ENCODE assay signal across 8 mouse cellular contexts in the genomic region with DNA sequence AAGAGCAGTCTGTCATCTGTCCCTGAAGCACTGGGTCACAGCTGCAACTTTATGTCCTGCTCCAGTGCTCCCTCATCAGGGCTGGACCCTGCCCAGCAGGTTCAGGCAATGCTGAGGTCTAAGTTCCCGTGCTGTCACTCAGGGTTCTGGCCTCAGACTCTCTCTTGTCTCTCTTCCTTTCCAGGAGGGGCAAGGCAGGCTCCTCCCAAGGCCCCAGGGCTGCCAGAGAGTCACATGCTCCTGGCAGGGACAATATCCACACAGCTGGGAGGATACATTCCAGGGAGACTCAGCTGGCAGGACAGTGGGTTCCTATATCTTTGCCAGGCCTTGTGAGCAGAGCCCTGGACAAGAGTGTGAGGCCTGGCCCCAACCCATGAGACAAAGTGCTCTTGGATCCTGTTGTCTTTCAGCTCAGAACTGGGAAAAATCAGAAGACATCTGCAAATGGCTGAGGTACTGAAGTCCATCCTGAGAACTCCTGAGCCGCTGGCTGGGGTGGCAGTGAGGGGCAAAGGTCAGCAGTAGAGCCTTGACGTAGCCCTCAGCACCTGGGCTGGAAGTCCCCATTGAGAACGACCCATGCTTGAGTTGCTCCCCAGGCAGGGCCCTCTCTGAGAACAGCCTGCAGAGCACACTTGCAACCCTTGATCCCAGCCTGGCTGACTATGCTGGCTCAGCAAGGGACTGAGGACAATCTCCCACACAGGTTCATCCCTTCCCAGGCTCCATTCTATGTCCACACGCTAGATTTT. TPM values are rescaled to one million over a fixed set of nuclear protein-coding genes. Genes with fewer than 3 reads are reported as not detected.
DNase-seq lines count a peak whose midpoint lies in the region; ATAC-seq and TF ChIP-seq lines count a peak whose summit lies in the region.

No protein-coding gene starts in this region.

- no peaks in the 10 kb centered on the region for H3K9me3 ChIP-seq in midbrain, embryonic 11.5 days (ENCODE audit: control insufficient read depth, low read length)

- no peak overlapping the region for H3K9ac ChIP-seq in midbrain, embryonic 11.5 days (ENCODE audit: low read length)

- H3K36me3 ChIP-seq in midbrain, embryonic 11.5 days (ENCODE audit: control insufficient read depth, insufficient read depth, low read length): no peaks in the 10 kb centered on the region

- no peak for TF ChIP-seq CTCF in Patski (IDR thresholded peaks at IDR 0.05)
- peak; percentile 4; the same call in 1 of the 2 replicates for TF ChIP-seq CTCF in gastrocnemius, adult 2 months (IDR thresholded peaks at IDR 0.05)

- DNase-seq in 3134 (ENCODE audit: extremely low read depth, insufficient read length, low spot score) (peak; percentile 76), Patski (ENCODE audit: low read depth, low spot score) (no peak)
- DNase-seq in gastrocnemius, adult 2 months: peak; percentile 96
- peak; percentile 98 for DNase-seq in kidney, adult 9 months
- DNase-seq in left cerebral cortex, postnatal 36 days (ENCODE audit: low spot score in 2 of 2): peak; percentile 66 to 74
- peak; percentile 12 for DNase-seq in right cerebral cortex, postnatal 4 days
- DNase-seq in natural killer cell, adult 2 months (ENCODE audit: low spot score in 2 of 2): no peak
- no peak for DNase-seq in midbrain, embryonic 11.5 days (ENCODE audit: low spot score, missing footprints)

- no peaks in the 10 kb centered on the region for H3K27me3 ChIP-seq in Patski
- H3K27me3 ChIP-seq in midbrain, embryonic 11.5 days (ENCODE audit: control insufficient read depth, insufficient read depth, low read length): no peaks in the 10 kb centered on the region

- peak overlapping the region; percentile 87 for H3K27ac ChIP-seq in gastrocnemius, adult 2 months
- no peak overlapping the region for H3K27ac ChIP-seq in midbrain, embryonic 11.5 days (ENCODE audit: low read depth, low read length)

- in situ Hi-C loops in Patski (cut with MboI; ENCODE audit: low pct_unique_long_range_greater_than_20kb): no loop called here

- POLR2A ChIA-PET in Patski (lab: Charles Lee): no interaction called here

- H3K4me1 ChIP-seq in midbrain, embryonic 11.5 days (ENCODE audit: control insufficient read depth, insufficient read depth, low read length): no peaks in the 10 kb centered on the region

- CTCF ChIA-PET in Patski (lab: Charles Lee): interaction anchor here (2.4 kb wide), 1 partner anchor 17 kb away, joined by 11 read pairs; no protein-coding TSS in a partner anchor

- 68% methylated on average over 5 of the region's 5 CpGs for WGBS in midbrain, embryonic 11.5 days

- no peak overlapping the region for H3K4me2 ChIP-seq in midbrain, embryonic 11.5 days

- intact Hi-C loops in gastrocnemius, adult 2 months (cut with DNase I): loop anchor here (1.0 kb wide), 1 partner anchor 10 kb away; no protein-coding TSS in a partner anchor
- intact Hi-C loops in left cerebral cortex, postnatal 36 days (cut with DNase I): no loop called here

- 0 out of 2 replicates have a peak overlapping the region, but pooled peaks have one; percentile 7 for H3K4me3 ChIP-seq in gastrocnemius, adult 2 months
- H3K4me3 ChIP-seq in midbrain, embryonic 11.5 days (ENCODE audit: low read depth, low read length): no peak overlapping the region

- ATAC-seq in Patski: peak; percentile 68
- ATAC-seq in midbrain, embryonic 11.5 days (ENCODE audit: low FRiP score): no peak

RNA-seq across cellular contexts. Expression of a gene that starts 10.2 kb away (rescaled TPM):
- 18.4 TPM for polyA plus RNA-seq in Patski (2021)
- total RNA-seq in gastrocnemius, adult 2 months (2021): 10 to 100 TPM in 1 of 2 experiments, 1 to 10 TPM in 1; 6.6 to 15.0 TPM
- total RNA-seq in left cerebral cortex, postnatal 36 days (2021): 1 to 10 TPM; 1.7 to 2.1 TPM
- polyA plus RNA-seq in midbrain, embryonic 11.5 days (2014; fragmentation: Nextera tagmentation; extraction: Ambion mirVana): 1.4 and 1.5 TPM in 2 replicates

RNA-seq across cellular contexts. Expression of a gene that starts 34.6 kb away (rescaled TPM):
- 25.0 TPM for polyA plus RNA-seq in Patski (2021)
- total RNA-seq in gastrocnemius, adult 2 months (2021): 10 to 100 TPM; 23.4 to 31.9 TPM
- 10 to 100 TPM; 23.8 to 24.5 TPM for total RNA-seq in left cerebral cortex, postnatal 36 days (2021)
- polyA plus RNA-seq in midbrain, embryonic 11.5 days (2014; fragmentation: Nextera tagmentation; extraction: Ambion mirVana): 17.0 and 17.2 TPM in 2 replicates

RNA-seq across cellular contexts. Expression of a gene that starts 53.6 kb away (rescaled TPM):
- polyA plus RNA-seq in Patski (2021): 38.8 TPM
- total RNA-seq in gastrocnemius, adult 2 months (2021): 1 to 10 TPM; 8.3 to 8.4 TPM
- total RNA-seq in left cerebral cortex, postnatal 36 days (2021): 10 to 100 TPM; 24.1 to 26.0 TPM
- polyA plus RNA-seq in midbrain, embryonic 11.5 days (2014; fragmentation: Nextera tagmentation; extraction: Ambion mirVana): 115 and 119 TPM in 2 replicates

Comparison
In these comparisons a context has a peak if more than half of its experiments do, and no peak if none do; other contexts are left out.
1. DNase-seq: peak in 3134 (single experiment), gastrocnemius, adult 2 months (single experiment), kidney, adult 9 months (single experiment), left cerebral cortex, postnatal 36 days (2 of 2) and right cerebral cortex, postnatal 4 days (single experiment); none in Patski (single experiment), natural killer cell, adult 2 months (0 of 2) and midbrain, embryonic 11.5 days (single experiment).